Mouse (Mus musculus) liver, embryonic 15.5 days (tissue): ENCODE results near the gene Eif4b. TPM values are rescaled to one million over a fixed set of nuclear protein-coding genes. Genes with fewer than 3 reads are reported as not detected.

ENCODE experiments used
- ATAC-seq: fragments of 200-750 bp; cut with Nextera tagmentation; 2 replicates; pipeline ENCODE4 v1.8.0; 2017; ENCODE audit warnings: moderate number of reproducible peaks, mild to moderate bottlenecking, moderate library complexity; ENCODE audit not compliant: insufficient read depth
- H3K27ac ChIP-seq: fragments of 300-500 bp; sonication (generic); replicated peaks from 2 replicates; pipeline ENCODE4 v1.5.1; 2015; ENCODE audit warnings: mild to moderate bottlenecking, inconsistent platforms
- H3K27me3 ChIP-seq: fragments of 300-500 bp; sonication (generic); 2 replicates; pipeline ENCODE4 v1.6.1; 2015; ENCODE audit warnings: mild to moderate bottlenecking, inconsistent platforms
- H3K36me3 ChIP-seq: fragments of 300-500 bp; sonication (generic); replicated peaks from 2 replicates; pipeline ENCODE4 v1.6.1; 2015; ENCODE audit warnings: moderate library complexity, mild to moderate bottlenecking, inconsistent platforms
- H3K4me1 ChIP-seq: fragments of 300-500 bp; sonication (generic); replicated peaks from 2 replicates; pipeline ENCODE4 v1.6.1; 2015; ENCODE audit warnings: inconsistent platforms
- H3K4me2 ChIP-seq: fragments of 300-500 bp; sonication (generic); 2 replicates; pipeline ENCODE4 v1.6.1; 2015; ENCODE audit warnings: moderate library complexity, mild to moderate bottlenecking, inconsistent platforms
- H3K4me3 ChIP-seq: fragments of 300-500 bp; sonication (generic); replicated peaks from 2 replicates; pipeline ENCODE4 v1.5.1; 2015; ENCODE audit warnings: mild to moderate bottlenecking, inconsistent platforms
- H3K9ac ChIP-seq: fragments of 300-500 bp; sonication (generic); 2 replicates; pipeline ENCODE4 v1.6.1; 2015; ENCODE audit warnings: moderate library complexity, mild to moderate bottlenecking, inconsistent platforms
- H3K9me3 ChIP-seq: fragments of 300-500 bp; sonication (generic); replicated peaks from 2 replicates; pipeline ENCODE4 v1.6.1; 2016; ENCODE audit warnings: inconsistent platforms
- WGBS: fragments of 180-500 bp; shearing (Covaris S2); methylation state at CpG from one replicate; pipeline ENCODE4 v1.1.7; 2015; ENCODE audit warnings: mixed read lengths; ENCODE audit not compliant: insufficient replicate concordance; 5-methylcytosine and 5-hydroxymethylcytosine counted together
- polyA plus RNA-seq: library from polyadenylated mRNA; unstranded; fragments of >200 nt; fragmentation: Nextera tagmentation; extraction: Ambion mirVana; gene quantifications from 2 replicates; pipeline ENCODE4 v1.2.1, GENCODE M21; 2015

The Eif4b gene
- polyA plus RNA-seq, 1 experiment from 2014 or later: 43.5 TPM

- ATAC-seq: no peak
- Histone ChIP-seq H3K9me3 (no peaks in the 10 kb centered on the region), H3K4me3 (peak overlapping the region; percentile 32), H3K4me1 (peaks cover 73% of the 10 kb centered on the region), H3K36me3 (no peaks in the 10 kb centered on the region), H3K27me3 (peaks cover 84% of the 10 kb centered on the region), H3K27ac (peak overlapping the region; percentile 64), H3K4me2 (peak overlapping the region; percentile 28), H3K9ac (no peak overlapping the region)
- 28% methylated on average over 14 of the region's 14 CpGs for WGBS
These were observed 29.9 kb downstream of the Eif4b start for GRCm38 (mm10) chr15:102103371-102103946.

GRCm38 (mm10) chr15:102103947-102104555 lies 30.5 kb downstream of the Eif4b start:
- H3K4me1 ChIP-seq: peaks cover 71% of the 10 kb centered on the region
- H3K9ac ChIP-seq: no peak overlapping the region
- H3K36me3 ChIP-seq: no peaks in the 10 kb centered on the region
- peak overlapping the region; percentile 28 for H3K4me2 ChIP-seq
- H3K27ac ChIP-seq: peak overlapping the region; percentile 64; the same call in 1 of the 2 replicates
- no peak for ATAC-seq
- WGBS: 45% methylated on average over 12 of the region's 12 CpGs
- peaks cover 82% of the 10 kb centered on the region for H3K27me3 ChIP-seq
- no peaks in the 10 kb centered on the region for H3K9me3 ChIP-seq
- H3K4me3 ChIP-seq: peak overlapping the region; percentile 32; the same call in 1 of the 2 replicates

- Histone ChIP-seq H3K4me1 (peaks cover 59% of the 10 kb centered on the region), H3K4me2 (no peak overlapping the region), H3K9ac (no peak overlapping the region), H3K36me3 (no peaks in the 10 kb centered on the region; the same call in 1 of the 2 replicates), H3K4me3 (no peak overlapping the region), H3K27ac (no peak overlapping the region), H3K9me3 (no peaks in the 10 kb centered on the region), H3K27me3 (peaks cover 73% of the 10 kb centered on the region)
- 39% methylated on average over 5 of the region's 5 CpGs for WGBS
- no peak for ATAC-seq
These were observed 31.8 kb downstream of the Eif4b start for GRCm38 (mm10) chr15:102105360-102105759.

- peaks cover 69% of the 10 kb centered on the region for H3K27me3 ChIP-seq
- peaks cover 53% of the 10 kb centered on the region for H3K4me1 ChIP-seq
- peak overlapping the region; percentile 40; the same call in 1 of the 2 replicates for H3K4me3 ChIP-seq
These were observed 32.5 kb downstream of the Eif4b start for GRCm38 (mm10) chr15:102105764-102106730.

GRCm38 (mm10) chr15:102106754-102107456 lies 33.3 kb downstream of the Eif4b start:
- Histone ChIP-seq H3K9me3 (no peaks in the 10 kb centered on the region), H3K27me3 (peaks cover 60% of the 10 kb centered on the region), H3K36me3 (no peaks in the 10 kb centered on the region; the same call in 1 of the 2 replicates), H3K4me2 (peak overlapping the region; percentile 62), H3K27ac (no peak overlapping the region), H3K4me1 (peaks cover 47% of the 10 kb centered on the region), H3K9ac (no peak overlapping the region), H3K4me3 (peak overlapping the region; percentile 40)
- 25% methylated on average over 38 of the region's 38 CpGs for WGBS
- no peak for ATAC-seq

More at GRCm38 (mm10) chr15:102105764-102106730, 32.5 kb downstream of the Eif4b start:
- no peaks in the 10 kb centered on the region; the same call in 1 of the 2 replicates for H3K36me3 ChIP-seq
- no peak for ATAC-seq
- H3K27ac ChIP-seq: no peak overlapping the region
- no peaks in the 10 kb centered on the region for H3K9me3 ChIP-seq
- WGBS: 22% methylated on average over 18 of the region's 18 CpGs
- H3K9ac ChIP-seq: no peak overlapping the region
- H3K4me2 ChIP-seq: peak overlapping the region; percentile 62

- Histone ChIP-seq H3K4me2 (peak overlapping the region; percentile 62; the same call in 1 of the 2 replicates), H3K27ac (no peak overlapping the region), H3K9ac (no peak overlapping the region), H3K4me3 (no peak overlapping the region), H3K9me3 (no peaks in the 10 kb centered on the region), H3K27me3 (peaks cover 50% of the 10 kb centered on the region), H3K4me1 (peaks cover 45% of the 10 kb centered on the region), H3K36me3 (no peaks in the 10 kb centered on the region; the same call in 1 of the 2 replicates)
- no peak for ATAC-seq
- WGBS: 32% methylated on average over 13 of the region's 13 CpGs
These were observed 34.4 kb downstream of the Eif4b start for GRCm38 (mm10) chr15:102107689-102108573.

- H3K4me3 ChIP-seq: no peak overlapping the region
- H3K27ac ChIP-seq: no peak overlapping the region
- no peak overlapping the region for H3K9ac ChIP-seq
- no peak overlapping the region for H3K4me2 ChIP-seq
- no peak for ATAC-seq
- peaks cover 41% of the 10 kb centered on the region for H3K27me3 ChIP-seq
- H3K4me1 ChIP-seq: peaks cover 38% of the 10 kb centered on the region
- no peaks in the 10 kb centered on the region for H3K9me3 ChIP-seq
- WGBS: 49% methylated on average over 18 of the region's 18 CpGs
- H3K36me3 ChIP-seq: no peaks in the 10 kb centered on the region; the same call in 1 of the 2 replicates
These were observed 35.3 kb downstream of the Eif4b start for GRCm38 (mm10) chr15:102108651-102109525.

- Histone ChIP-seq H3K36me3 (no peaks in the 10 kb centered on the region; the same call in 1 of the 2 replicates), H3K27ac (no peak overlapping the region), H3K4me3 (no peak overlapping the region), H3K4me1 (peaks cover 28% of the 10 kb centered on the region), H3K4me2 (no peak overlapping the region), H3K27me3 (peaks cover 27% of the 10 kb centered on the region), H3K9me3 (no peaks in the 10 kb centered on the region), H3K9ac (no peak overlapping the region)
- WGBS: 75% methylated on average over 7 of the region's 7 CpGs
- ATAC-seq: no peak
These were observed 36.7 kb downstream of the Eif4b start for GRCm38 (mm10) chr15:102110271-102110670.
